Mouse (Mus musculus) G1E (cell line): ENCODE data around the gene E130208F15Rik.

Experiments
- CTCF ChIP-seq: IDR thresholded peaks from 2 replicates; pipeline ENCODE4 v1.5.1; 2012; ENCODE audit warnings: low read depth, low read length, inconsistent platforms, mixed read lengths
- GATA1 ChIP-seq: IDR thresholded peaks from 2 replicates; pipeline ENCODE4 v1.6.1; 2012; ENCODE audit warnings: borderline replicate concordance, low read length, inconsistent platforms, mixed read lengths
- GATA2 ChIP-seq: IDR thresholded peaks from 2 replicates; pipeline ENCODE4 v1.6.1; 2012; ENCODE audit warnings: low read depth, low read length, inconsistent platforms, borderline replicate concordance
- POLR2AphosphoS5 ChIP-seq: IDR thresholded peaks from 2 replicates; pipeline ENCODE4 v1.6.1; 2012; ENCODE audit warnings: low read depth, low read length, inconsistent platforms; ENCODE audit not compliant: insufficient replicate concordance
- TAL1 ChIP-seq: conservative IDR thresholded peaks from 2 replicates; pipeline ENCODE4 v1.6.1; 2012; ENCODE audit warnings: low read depth, low read length, inconsistent platforms, mixed read lengths

- TF ChIP-seq CTCF (no peak), GATA1 (no peak), TAL1 (no peak), POLR2AphosphoS5 (no peak), GATA2 (no peak)
These were observed 15.3 kb upstream of the E130208F15Rik start for GRCm38 (mm10) chr7:30306083-30306779.
